Comparison of ENCODE assay signal across 31 mouse cellular contexts in the genomic region with DNA sequence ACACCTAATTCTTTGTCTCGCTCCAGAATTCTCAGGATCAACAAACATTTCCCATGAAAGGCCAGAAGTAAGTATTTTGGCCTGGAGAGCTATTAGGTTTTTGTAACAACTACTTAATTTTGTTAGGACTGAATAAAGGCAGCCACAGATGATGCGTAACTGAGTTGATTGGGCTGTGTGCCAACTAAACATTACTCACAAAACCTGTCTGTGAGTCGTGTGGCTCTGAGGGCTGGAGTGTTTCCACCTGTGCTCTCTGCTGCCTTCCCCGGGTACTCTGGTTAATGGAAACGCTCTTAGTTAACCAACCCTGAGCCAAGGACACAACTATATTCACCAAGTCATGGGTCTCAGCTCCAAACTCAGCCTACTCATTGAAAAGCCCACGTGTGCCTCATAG. TPM values are rescaled to one million over a fixed set of nuclear protein-coding genes. Genes with fewer than 3 reads are reported as not detected.
DNase-seq lines count a peak whose midpoint lies in the region; ATAC-seq and TF ChIP-seq lines count a peak whose summit lies in the region.
"Had no signal": no experiment of that assay in that cellular context is flagged by ENCODE, and none has a peak within 500 bp of the region (broad histone marks: within the 10 kb centered on the region; RNA-seq: fewer than 3 reads in every experiment).

No protein-coding gene starts in this region.

- no peak for TF ChIP-seq POLR2A in kidney, adult 2 months (IDR thresholded peaks at IDR 0.05; ENCODE audit: low read depth, low read length)

- WGBS in kidney, adult 2 months = 55% methylated on average over 6 of the region's 6 CpGs
- WGBS in lung, embryonic 14.5 days = 46% methylated on average over 6 of the region's 6 CpGs

- H3K9ac ChIP-seq in lung, embryonic 14.5 days = no peak overlapping the region
- H3K9ac ChIP-seq: embryonic facial prominence, embryonic 12.5 days; forebrain, embryonic 15.5 days; hindbrain, embryonic 13.5 days; limb, embryonic 15.5 days; liver, embryonic 14.5 days; lung, embryonic 15.5 days had no signal

- no peaks in the 10 kb centered on the region for H3K9me3 ChIP-seq in lung, embryonic 14.5 days (ENCODE audit: low read depth, low read length)
- H3K9me3 ChIP-seq: embryonic facial prominence, embryonic 12.5 days; forebrain, embryonic 10.5 days; forebrain, embryonic 15.5 days; hindbrain, embryonic 13.5 days; limb, embryonic 10.5 days; limb, embryonic 15.5 days; lung, embryonic 15.5 days had no signal

- H3K4me1 ChIP-seq in kidney, adult 2 months (ENCODE audit: control insufficient read depth, insufficient read depth, low read length) = peaks cover 6% of the 10 kb centered on the region; the same call in 1 of the 2 replicates
- no peaks in the 10 kb centered on the region for H3K4me1 ChIP-seq in lung, embryonic 14.5 days (ENCODE audit: insufficient read depth)
- H3K4me1 ChIP-seq: embryonic facial prominence, embryonic 12.5 days; forebrain, embryonic 10.5 days; forebrain, embryonic 15.5 days; hindbrain, embryonic 13.5 days; limb, embryonic 10.5 days; limb, embryonic 15.5 days; lung, embryonic 15.5 days had no signal

- no peak for TF ChIP-seq CTCF in kidney, adult 2 months (conservative IDR thresholded peaks at IDR 0.05; ENCODE audit: insufficient read depth, insufficient read length, low read depth, low read length)
- TF ChIP-seq CTCF in lung, embryonic 14.5 days (IDR thresholded peaks at IDR 0.05; ENCODE audit: low read depth) = no peak

- intact Hi-C loops in gastrocnemius, postnatal 36 days (cut with DNase I) = loop anchor here (5.0 kb wide), 1 partner anchor 181 kb away; a partner anchor contains a TSS

- H3K36me3 ChIP-seq in kidney, adult 2 months (ENCODE audit: control insufficient read depth, insufficient read depth, low read length) = peaks cover 2% of the 10 kb centered on the region; the same call in 1 of the 2 replicates
- H3K36me3 ChIP-seq in lung, embryonic 14.5 days (ENCODE audit: insufficient read depth) = peaks cover 6% of the 10 kb centered on the region; the same call in 1 of the 2 replicates
- H3K36me3 ChIP-seq: forebrain, embryonic 15.5 days had no signal

- no peak for ATAC-seq in lung, embryonic 14.5 days (ENCODE audit: insufficient read depth)
- ATAC-seq: intestine, embryonic 16.5 days had no signal

- no peak overlapping the region for H3K27ac ChIP-seq in kidney, adult 2 months (ENCODE audit: insufficient read depth, low read depth, low read length)
- no peak overlapping the region for H3K27ac ChIP-seq in lung, embryonic 14.5 days (ENCODE audit: low read depth)
- H3K27ac ChIP-seq: embryonic facial prominence, embryonic 12.5 days; forebrain, embryonic 10.5 days; forebrain, embryonic 15.5 days; hindbrain, embryonic 13.5 days; limb, embryonic 10.5 days; limb, embryonic 15.5 days; liver, embryonic 14.5 days; lung, embryonic 15.5 days had no signal

- DNase-seq in kidney, adult 2 months = peak; percentile 42
- no peak for DNase-seq in kidney, adult 18-20 months
- peak; percentile 53 for DNase-seq in lung, embryonic 14.5 days
- no peak for DNase-seq in lung, postnatal 4 days
- DNase-seq in 3T3-L1 (ENCODE audit: low read depth, low spot score) (peak; percentile 17), NIH3T3 (ENCODE audit: low read depth) (peak; percentile 50)
- no peak for DNase-seq in gastrocnemius, postnatal 36 days
- DNase-seq: adrenal gland, postnatal 14 days; B cell, adult 2 months; cerebellum, adult 11 months; cerebellum, adult 9-10 months; cerebellum, postnatal 36 days; gastrocnemius, postnatal 25 days; heart, adult 18-20 months; heart, postnatal 4 days; layer of hippocampus, adult 9-11 months; midbrain, embryonic 14.5 days; retina, postnatal 1 day; right cerebral cortex, postnatal 14 days had no signal

- no peak overlapping the region for H3K4me2 ChIP-seq in lung, embryonic 14.5 days
- H3K4me2 ChIP-seq: embryonic facial prominence, embryonic 12.5 days; forebrain, embryonic 15.5 days; heart, embryonic 11.5 days; hindbrain, embryonic 13.5 days; limb, embryonic 15.5 days; lung, embryonic 15.5 days had no signal

- no peaks in the 10 kb centered on the region for H3K27me3 ChIP-seq in kidney, adult 2 months (replicated peaks; ENCODE audit: control insufficient read depth, insufficient read depth, low read length)
- no peaks in the 10 kb centered on the region for H3K27me3 ChIP-seq in lung, embryonic 14.5 days (ENCODE audit: insufficient read depth, low read length)
- H3K27me3 ChIP-seq: embryonic facial prominence, embryonic 12.5 days; forebrain, embryonic 15.5 days; hindbrain, embryonic 13.5 days; limb, embryonic 15.5 days; lung, embryonic 15.5 days had no signal

- no peak overlapping the region for H3K4me3 ChIP-seq in kidney, adult 2 months (ENCODE audit: insufficient read depth, low read depth, low read length)
- H3K4me3 ChIP-seq in lung, embryonic 14.5 days (ENCODE audit: low read depth, low read length) = no peak overlapping the region
- H3K4me3 ChIP-seq: embryonic facial prominence, embryonic 12.5 days; forebrain, embryonic 10.5 days; forebrain, embryonic 15.5 days; hindbrain, embryonic 13.5 days; limb, embryonic 10.5 days; limb, embryonic 15.5 days; lung, embryonic 15.5 days had no signal

RNA-seq across cellular contexts. Expression of a gene that starts 14.3 kb away (rescaled TPM):
- polyA plus RNA-seq in kidney, adult 2 months (2012; rRNA removed) = 87.4 and 90.9 TPM in 2 replicates
- 24.5 and 25.1 TPM in 2 replicates for polyA plus RNA-seq in lung, embryonic 14.5 days (2014; fragmentation: Nextera tagmentation; extraction: Ambion mirVana)
- total RNA-seq in gastrocnemius, postnatal 36 days (2021) = 10 to 100 TPM; 18.2 to 20.0 TPM

RNA-seq across cellular contexts. Expression of a gene that starts 41.1 kb away (rescaled TPM):
- 9.0 and 11.3 TPM in 2 replicates for polyA plus RNA-seq in kidney, adult 2 months (2012; rRNA removed)
- polyA plus RNA-seq in lung, embryonic 14.5 days (2014; fragmentation: Nextera tagmentation; extraction: Ambion mirVana) = 2.2 and 2.5 TPM in 2 replicates
- 1 to 10 TPM; 6.3 to 6.7 TPM for total RNA-seq in gastrocnemius, postnatal 36 days (2021)

RNA-seq across cellular contexts. Expression of a gene that starts 41.9 kb away (rescaled TPM):
- 0.08 and 0.20 TPM in 2 replicates for polyA plus RNA-seq in kidney, adult 2 months (2012; rRNA removed)
- 0.30 and 0.89 TPM in 2 replicates for polyA plus RNA-seq in lung, embryonic 14.5 days (2014; fragmentation: Nextera tagmentation; extraction: Ambion mirVana)
- not detected for total RNA-seq in gastrocnemius, postnatal 36 days (2021)
- total RNA-seq: gastrocnemius, adult 18-20 months; gastrocnemius, postnatal 25 days; heart, adult 18-20 months; monocyte, adult 5-6 weeks had no signal

Comparison
In these comparisons a context has a peak if more than half of its experiments do, and no peak if none do; other contexts are left out.
1. DNase-seq: peak in kidney, adult 2 months (single experiment), lung, embryonic 14.5 days (single experiment), 3T3-L1 (single experiment) and NIH3T3 (single experiment); none in kidney, adult 18-20 months (single experiment), lung, postnatal 4 days (0 of 2) and gastrocnemius, postnatal 36 days (0 of 2).